In genomic region chr7:101437876-101438275, GRCm38 (mm10) we compare ENCODE assay signal across 18 mouse cellular contexts. TPM values are rescaled to one million over a fixed set of nuclear protein-coding genes. Genes with fewer than 3 reads are reported as not detected.
DNase-seq lines count a peak whose midpoint lies in the region; TF ChIP-seq lines count a peak whose summit lies in the region.
"Had no signal": no experiment of that assay in that cellular context is flagged by ENCODE, and none has a peak within 500 bp of the region (broad histone marks: within the 10 kb centered on the region; RNA-seq: fewer than 3 reads in every experiment).

No protein-coding gene starts in this region.

- H3ac ChIP-seq in myocyte (ENCODE audit: control insufficient read depth, insufficient read length) = no peak overlapping the region

- peak; percentile 48 for DNase-seq in adrenal gland, postnatal 14 days
- no peak for DNase-seq in adrenal gland, adult 8-10 months
- DNase-seq in lung, postnatal 14 days = peak; percentile 33
- DNase-seq in lung, adult 18-20 months = no peak
- peak; percentile 62 for DNase-seq in embryonic facial prominence, embryonic 10.5 days (ENCODE audit: low spot score)
- no peak for DNase-seq in right cerebral cortex, adult 2 months (ENCODE audit: low spot score in 2 of 2)
- no peak for DNase-seq in spleen, adult 18-20 months
- DNase-seq: cerebellum, adult 18-20 months; kidney, postnatal 14 days; lung, adult 2 months; right cerebral cortex, postnatal 14 days had no signal

- H3K4me2 ChIP-seq in myocyte (ENCODE audit: low read depth) = no peak overlapping the region
- H3K4me2 ChIP-seq: limb, embryonic 12.5 days had no signal

- no peaks in the 10 kb centered on the region for H3K36me3 ChIP-seq in embryonic facial prominence, embryonic 10.5 days (replicated peaks)
- no peaks in the 10 kb centered on the region for H3K36me3 ChIP-seq in myocyte (ENCODE audit: control insufficient read depth, insufficient read depth)
- H3K36me3 ChIP-seq: limb, embryonic 12.5 days had no signal

- H3K27me3 ChIP-seq in embryonic facial prominence, embryonic 10.5 days (replicated peaks; ENCODE audit: low read depth, poor library complexity, severe bottlenecking) = no peaks in the 10 kb centered on the region
- H3K27me3 ChIP-seq in myocyte (ENCODE audit: control insufficient read depth, insufficient read depth, insufficient read length) = peaks cover 30% of the 10 kb centered on the region

- no peak overlapping the region for H3K4me3 ChIP-seq in embryonic facial prominence, embryonic 10.5 days
- no peak overlapping the region for H3K4me3 ChIP-seq in myocyte
- H3K4me3 ChIP-seq: limb, embryonic 12.5 days; megakaryocyte, embryonic 14.5 days had no signal

- WGBS in embryonic facial prominence, embryonic 10.5 days = 13% methylated on average over 1 of the region's 1 CpGs

- H3K79me2 ChIP-seq in myocyte (ENCODE audit: control insufficient read depth, insufficient read depth) = no peaks in the 10 kb centered on the region

- H3K27ac ChIP-seq in embryonic facial prominence, embryonic 10.5 days (replicated peaks) = no peak overlapping the region
- H3K27ac ChIP-seq: limb, embryonic 12.5 days had no signal

- no peak for TF ChIP-seq POLR2A in myocyte (IDR thresholded peaks at IDR 0.05; ENCODE audit: insufficient read length, low read depth)

- no peaks in the 10 kb centered on the region for H3K9me3 ChIP-seq in embryonic facial prominence, embryonic 10.5 days
- H3K9me3 ChIP-seq: limb, embryonic 12.5 days; megakaryocyte, embryonic 14.5 days had no signal

- H3K4me1 ChIP-seq in embryonic facial prominence, embryonic 10.5 days = peaks cover 2% of the 10 kb centered on the region; the same call in 1 of the 2 replicates
- H3K4me1 ChIP-seq: limb, embryonic 12.5 days had no signal

TF ChIP-seq in myocyte, 11 proteins besides CTCF, POLR2A, EP300 and RAD21:
- TF ChIP-seq POLR2AphosphoS2 (IDR thresholded peaks at IDR 0.05; ENCODE audit: insufficient read length, low read depth) (no peak), REST (IDR thresholded peaks at IDR 0.05; ENCODE audit: insufficient read depth, insufficient read length) (peak; percentile 67), USF1 (IDR thresholded peaks at IDR 0.05; ENCODE audit: low read depth) (no peak)

RNA-seq across cellular contexts. Expression of gene Pde2a, which starts 16.4 kb away (rescaled TPM):
- total RNA-seq in adrenal gland, postnatal 14 days (2021) = 132 and 141 TPM in 2 replicates
- 100 to 1,000 TPM; 219 to 291 (median 255) TPM for total RNA-seq in adrenal gland, adult 8-10 months (2022)
- 21.7 and 22.5 TPM in 2 replicates for polyA plus RNA-seq in embryonic facial prominence, embryonic 10.5 days (2016; fragmentation: Nextera tagmentation; extraction: Ambion mirVana)
- polyA plus RNA-seq in myocyte (2012; fragmentation: generic; extraction: Trizol) = 49.3 TPM

RNA-seq across cellular contexts. Expression of gene Gm45837, which starts 27.2 kb away (rescaled TPM):
- not detected in 2 replicates for total RNA-seq in adrenal gland, postnatal 14 days (2021)
- 1 to 10 TPM in 2 of 4 experiments, not detected in 2; 4.4 to 8.6 TPM for total RNA-seq in adrenal gland, adult 8-10 months (2022)
- polyA plus RNA-seq in embryonic facial prominence, embryonic 10.5 days (2016; fragmentation: Nextera tagmentation; extraction: Ambion mirVana) = not detected in 2 replicates
- polyA plus RNA-seq in myocyte (2012; fragmentation: generic; extraction: Trizol) = 0.55 TPM
- total RNA-seq: gastrocnemius, postnatal 4 days; layer of hippocampus, postnatal 25 days had no signal
- polyA plus RNA-seq: limb, embryonic 12.5 days; neural tube, embryonic 14.5 days; urinary bladder, adult 2 months had no signal

Comparison
In these comparisons a context has a peak if more than half of its experiments do, and no peak if none do; other contexts are left out.
1. DNase-seq: peak in adrenal gland, postnatal 14 days (single experiment), lung, postnatal 14 days (single experiment) and embryonic facial prominence, embryonic 10.5 days (single experiment); none in adrenal gland, adult 8-10 months (single experiment), lung, adult 18-20 months (0 of 2), right cerebral cortex, adult 2 months (0 of 2) and spleen, adult 18-20 months (0 of 2).